Mouse (Mus musculus): ENCODE measurements around the gene P4ha1.
"Not testable (repeated sequence)": the region's sequence is repeated elsewhere in the genome, so short reads cannot be mapped to it uniquely, and the experiment has no call there.

P4ha1 gene

GRCm38 (mm10) chr10:59323100-59323487, at the start of gene P4ha1:
Gene P4ha1 (plus strand): TSS chr10:59323296.
- peak; percentile 99 for DNase-seq (ENCODE audit: low read depth, low spot score)

GRCm38 (mm10) chr10:59275745-59276144, 47.4 kb upstream of the P4ha1 start:
- no peak for DNase-seq (ENCODE audit: low read depth, low spot score)

- no peak for DNase-seq (ENCODE audit: low read depth, low spot score)
These were observed 46.0 kb upstream of the P4ha1 start for GRCm38 (mm10) chr10:59277116-59277515.

GRCm38 (mm10) chr10:59277729-59278475, 45.2 kb upstream of the P4ha1 start:
- DNase-seq (ENCODE audit: low read depth, low spot score): no peak

GRCm38 (mm10) chr10:59283164-59283563, 39.9 kb upstream of the P4ha1 start:
- DNase-seq (ENCODE audit: low read depth, low spot score): no peak

- DNase-seq (ENCODE audit: low read depth, low spot score): no peak
These were observed 39.3 kb upstream of the P4ha1 start for GRCm38 (mm10) chr10:59283749-59284148.

- DNase-seq (ENCODE audit: low read depth, low spot score): no peak
These were observed 37.6 kb upstream of the P4ha1 start for GRCm38 (mm10) chr10:59285530-59285929.

- DNase-seq (ENCODE audit: low read depth, low spot score): no peak
These were observed 35.8 kb upstream of the P4ha1 start for GRCm38 (mm10) chr10:59287251-59287650.

GRCm38 (mm10) chr10:59287662-59288061, 35.4 kb upstream of the P4ha1 start:
- no peak for DNase-seq (ENCODE audit: low read depth, low spot score)

- no peak for DNase-seq (ENCODE audit: low read depth, low spot score)
These were observed 34.0 kb upstream of the P4ha1 start for GRCm38 (mm10) chr10:59289062-59289461.

GRCm38 (mm10) chr10:59291536-59291935, 31.6 kb upstream of the P4ha1 start:
- no peak for DNase-seq (ENCODE audit: low read depth, low spot score)

GRCm38 (mm10) chr10:59292079-59292478, 31.0 kb upstream of the P4ha1 start:
- DNase-seq (ENCODE audit: low read depth, low spot score): no peak

- peak; percentile 89 for DNase-seq (ENCODE audit: low read depth, low spot score)
These were observed 30.5 kb upstream of the P4ha1 start for GRCm38 (mm10) chr10:59292558-59292957.

- DNase-seq (ENCODE audit: low read depth, low spot score): peak; percentile 59
These were observed 27.8 kb upstream of the P4ha1 start for GRCm38 (mm10) chr10:59295241-59295811.

- peak; percentile 79 for DNase-seq (ENCODE audit: low read depth, low spot score)
These were observed 26.8 kb upstream of the P4ha1 start for GRCm38 (mm10) chr10:59296261-59296660.

GRCm38 (mm10) chr10:59302671-59303070, 20.4 kb upstream of the P4ha1 start:
- DNase-seq (ENCODE audit: low read depth, low spot score): not testable (repeated sequence)

GRCm38 (mm10) chr10:59308993-59309715, 13.9 kb upstream of the P4ha1 start:
- DNase-seq (ENCODE audit: low read depth, low spot score): no peak

GRCm38 (mm10) chr10:59310124-59310523, 13.0 kb upstream of the P4ha1 start:
- DNase-seq (ENCODE audit: low read depth, low spot score): no peak

- no peak for DNase-seq (ENCODE audit: low read depth, low spot score)
These were observed 12.2 kb upstream of the P4ha1 start for GRCm38 (mm10) chr10:59310691-59311457.

GRCm38 (mm10) chr10:59311881-59312280, 11.2 kb upstream of the P4ha1 start:
- DNase-seq (ENCODE audit: low read depth, low spot score): no peak

- DNase-seq (ENCODE audit: low read depth, low spot score): no peak
These were observed 2.0 kb upstream of the P4ha1 start for GRCm38 (mm10) chr10:59321112-59321511.

GRCm38 (mm10) chr10:59322271-59322670, 825 bp upstream of the P4ha1 start:
- DNase-seq (ENCODE audit: low read depth, low spot score): no peak

All from forelimb bud, embryonic 11.5 days (tissue).